Mouse (Mus musculus) splenic B cell, adult 2 months (primary cell): ENCODE data around the gene Mmp9.
A peak's percentile ranks its signal among the peaks of the same experiment; 100 is the strongest.

Experiments used
- DNase-seq: peaks from one replicate; pipeline ENCODE4 v3.0.0-alpha.2; 2011; ENCODE audit warnings: low read depth, low spot score
- H3K27me3 ChIP-seq: 2 replicates; pipeline ENCODE4 v1.6.1; 2012; ENCODE audit warnings: mild to moderate bottlenecking, low read length, moderate library complexity, mixed read lengths; ENCODE audit not compliant: control insufficient read depth, poor library complexity, insufficient read depth, severe bottlenecking
- H3K36me3 ChIP-seq: 2 replicates; pipeline ENCODE4 v1.6.1; 2012; ENCODE audit warnings: mild to moderate bottlenecking, low read length, moderate library complexity, mixed read lengths; ENCODE audit not compliant: control insufficient read depth, poor library complexity, insufficient read depth, severe bottlenecking

The Mmp9 gene

DNA sequence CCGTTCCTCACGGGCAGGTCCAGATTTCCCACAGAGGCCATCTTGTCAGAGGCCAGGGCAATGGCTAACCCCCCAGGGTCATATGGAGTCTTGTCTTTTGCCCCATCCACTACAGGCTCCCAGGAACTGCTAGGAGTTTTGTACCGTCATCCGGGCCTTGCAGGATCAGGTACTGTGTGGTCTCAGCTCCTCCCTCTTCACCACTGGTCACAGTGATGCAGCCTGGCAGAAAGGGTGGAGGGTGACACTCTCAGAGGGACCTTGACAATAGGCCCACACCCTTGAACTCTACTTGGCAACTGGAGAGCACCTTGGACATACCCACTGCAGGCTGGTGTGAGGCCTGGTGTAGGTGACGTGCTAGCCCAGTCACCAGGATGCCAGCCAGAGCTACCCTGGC, 32.6 kb upstream of the Mmp9 start:
- H3K36me3 ChIP-seq: peaks cover 24% of the 10 kb centered on the region
- no peak for DNase-seq
- H3K27me3 ChIP-seq: no peaks in the 10 kb centered on the region; the same call in 1 of the 2 replicates

DNA sequence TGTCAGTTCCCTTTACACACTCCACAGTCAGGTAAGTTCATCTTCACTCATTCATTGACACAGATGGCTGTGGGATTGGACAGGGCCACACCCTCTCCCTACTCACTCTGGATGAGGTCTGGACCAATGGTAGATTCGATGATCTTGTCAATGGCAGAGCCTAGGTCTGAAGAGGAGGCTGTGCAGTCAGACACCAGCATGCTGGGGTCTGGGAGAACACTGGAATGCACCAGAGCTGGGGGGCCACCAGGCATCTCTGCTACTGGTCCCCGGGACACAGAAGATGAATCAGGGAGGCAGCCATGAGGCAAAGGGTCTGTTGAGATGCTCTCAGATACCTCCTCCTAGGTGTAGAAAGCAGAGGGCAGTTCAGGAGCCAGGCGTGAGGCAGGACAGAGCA, 31.5 kb upstream of the Mmp9 start:
- no peak for DNase-seq
- Histone ChIP-seq H3K36me3 (peaks cover 22% of the 10 kb centered on the region), H3K27me3 (no peaks in the 10 kb centered on the region; the same call in 1 of the 2 replicates)

DNA sequence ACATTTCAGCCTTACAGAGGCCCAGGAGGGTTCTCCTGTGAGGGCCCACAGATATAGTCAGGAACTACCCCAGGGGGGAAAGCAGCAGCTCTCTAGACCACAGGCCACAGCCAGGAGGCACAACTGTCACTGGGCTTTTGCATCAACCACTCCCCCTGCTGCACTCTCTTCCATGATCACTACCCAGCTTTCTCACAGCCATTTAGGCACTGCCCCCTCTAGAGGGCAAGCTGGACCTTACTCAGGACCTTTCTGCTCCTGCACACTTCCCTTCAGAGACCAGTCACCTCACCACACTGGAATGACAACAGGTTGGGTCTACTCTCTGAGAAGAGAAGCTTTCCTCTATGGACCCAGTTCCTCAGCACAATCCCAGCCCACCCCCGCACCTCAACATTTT, 31.0 kb upstream of the Mmp9 start:
- peaks cover 22% of the 10 kb centered on the region for H3K36me3 ChIP-seq
- DNase-seq: peak; percentile 67
- no peaks in the 10 kb centered on the region; the same call in 1 of the 2 replicates for H3K27me3 ChIP-seq

DNA sequence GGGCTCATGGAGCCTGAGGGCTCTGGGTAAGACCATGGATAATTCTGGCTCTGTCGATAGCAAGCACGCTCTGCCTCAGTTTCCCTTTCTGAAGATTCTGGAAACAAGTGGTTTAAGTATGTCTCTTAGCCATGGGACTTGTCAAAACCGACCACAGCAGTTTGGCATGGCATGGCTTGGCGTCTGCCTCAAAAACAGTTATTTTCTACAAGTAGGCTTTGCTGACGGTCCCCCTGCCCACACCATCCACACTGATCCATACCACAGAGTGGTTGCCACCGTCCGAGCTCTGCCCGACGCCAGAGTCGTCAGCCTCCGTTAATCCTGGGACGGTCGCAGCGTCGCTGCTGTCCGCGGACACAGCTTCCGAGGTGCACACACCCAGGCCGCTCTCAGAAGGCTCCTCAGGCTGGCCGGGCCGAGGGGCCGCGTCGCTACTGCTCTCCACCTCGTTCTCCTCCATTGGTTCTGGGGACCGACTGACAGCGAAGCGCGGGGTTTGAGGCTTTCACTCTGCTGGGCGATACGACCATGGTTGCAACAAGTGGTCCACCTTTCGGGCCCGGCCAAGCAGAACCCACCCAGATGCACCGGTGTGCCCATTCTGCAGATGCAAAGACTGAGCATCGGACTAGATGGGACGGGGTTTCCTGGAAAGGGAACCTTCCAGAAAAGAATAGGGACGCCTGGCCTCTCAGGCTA, 30.1 kb upstream of the Mmp9 start:
- Histone ChIP-seq H3K27me3 (no peaks in the 10 kb centered on the region; the same call in 1 of the 2 replicates), H3K36me3 (peaks cover 20% of the 10 kb centered on the region)
- no peak for DNase-seq

DNA sequence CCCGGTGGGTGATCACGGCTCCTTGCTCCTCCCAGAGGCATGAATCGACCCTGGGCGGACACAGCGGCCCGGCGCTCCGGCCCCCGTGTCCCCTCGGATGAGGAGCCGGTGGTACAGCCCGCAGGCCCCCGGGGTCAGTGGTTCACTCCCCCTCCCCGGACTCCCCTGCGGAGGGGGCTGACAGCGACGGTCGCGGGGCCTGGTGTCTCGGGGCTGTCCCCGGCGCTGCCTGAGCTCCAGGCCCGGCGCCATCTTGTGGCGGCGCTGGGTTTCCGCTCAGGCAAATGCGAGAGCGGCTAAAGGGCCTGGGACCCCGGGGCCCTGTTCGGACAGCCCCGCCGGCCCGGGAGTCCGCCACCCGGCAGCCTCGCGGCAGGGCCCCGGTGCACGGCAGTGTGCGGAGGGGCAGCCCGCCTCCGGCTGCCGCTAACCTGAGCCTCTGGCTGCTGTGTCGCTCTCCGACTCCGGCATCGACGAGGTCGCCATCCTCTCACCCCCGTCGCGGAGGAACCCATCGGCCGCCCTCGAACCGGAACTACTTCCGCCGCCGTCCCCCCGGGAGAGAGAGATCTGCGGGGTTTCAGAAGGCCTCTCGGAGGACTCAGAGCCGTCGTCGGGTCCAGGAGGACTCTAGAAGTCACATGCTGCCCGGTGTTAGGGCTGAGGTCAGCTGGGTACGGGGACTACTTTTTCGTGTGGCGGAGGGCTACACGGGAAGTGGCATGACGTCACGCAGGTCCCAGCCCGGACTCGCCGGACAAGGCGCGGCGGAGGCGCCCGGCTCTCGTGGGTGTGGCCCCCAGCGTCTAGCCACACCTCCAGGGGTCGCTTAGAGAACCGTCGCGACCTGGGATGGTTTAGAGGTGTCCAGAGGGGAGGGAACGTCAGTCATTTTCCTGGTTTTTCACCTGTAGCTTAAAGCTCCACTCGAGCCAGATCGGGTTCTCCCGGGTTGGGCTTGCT, 29.2 kb upstream of the Mmp9 start, which contains the start of gene Zfp335:
Gene Zfp335, minus strand, starts transcription at position 672 of the 963 bp plus-strand sequence.
- peaks cover 14% of the 10 kb centered on the region for H3K36me3 ChIP-seq
- H3K27me3 ChIP-seq: no peaks in the 10 kb centered on the region; the same call in 1 of the 2 replicates

DNA sequence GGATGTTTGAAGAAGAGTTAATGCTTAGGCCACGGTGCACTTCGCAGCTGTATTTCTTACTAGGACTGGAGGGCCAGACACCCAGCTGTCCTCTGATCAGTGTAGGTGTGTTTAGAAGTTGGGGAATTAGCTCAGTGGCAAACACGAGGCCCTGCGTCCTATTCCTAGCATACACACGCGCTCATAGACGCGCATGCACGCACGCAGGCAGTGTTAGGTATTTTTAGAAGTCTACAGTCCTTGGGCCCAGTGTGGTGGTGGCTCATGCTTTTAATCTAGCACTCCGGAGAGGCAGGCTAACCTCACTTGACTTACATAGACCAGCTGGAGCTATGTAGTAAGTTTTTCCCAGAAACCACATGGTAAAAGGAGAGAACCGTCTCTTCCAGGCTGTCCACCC, 28.4 kb upstream of the Mmp9 start:
- DNase-seq: peak; percentile 73

More for the DNA sequence above, 29.2 kb upstream of the Mmp9 start, which contains the start of gene Zfp335:
- peak; percentile 94 for DNase-seq

DNA sequence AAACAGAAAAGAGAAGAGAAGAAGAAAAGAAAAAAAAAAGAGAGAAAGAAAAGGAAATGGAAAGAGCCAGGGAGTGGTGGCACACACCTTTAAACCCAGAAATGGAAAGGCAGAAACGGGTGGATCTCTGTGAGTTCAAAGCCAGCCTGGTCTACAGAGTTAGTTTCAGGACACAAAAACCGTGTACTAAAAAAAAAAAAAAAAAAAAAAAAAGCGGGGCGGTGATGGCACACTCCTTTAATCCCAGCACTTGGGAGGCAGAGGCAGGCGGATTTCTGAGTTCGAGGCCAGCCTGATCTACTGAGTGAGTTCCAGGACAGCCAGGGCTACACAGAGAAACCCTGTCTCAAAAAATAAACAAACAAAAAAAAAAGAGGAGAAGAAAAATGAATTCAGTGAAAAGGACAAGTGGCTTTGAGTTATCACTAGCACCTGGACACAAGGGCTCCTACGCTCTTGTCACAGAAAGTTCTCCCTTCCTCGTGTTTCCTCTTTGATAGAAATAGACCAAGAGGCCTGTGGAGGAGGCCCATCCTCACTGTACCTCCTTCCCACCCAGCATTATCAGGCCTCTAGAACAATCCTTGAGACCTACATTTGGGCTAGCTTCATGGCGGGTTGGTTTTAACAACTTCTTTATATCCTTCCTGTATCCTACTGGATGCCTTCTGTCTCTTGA, 27.7 kb upstream of the Mmp9 start:
- DNase-seq: no peak
- Histone ChIP-seq H3K27me3 (no peaks in the 10 kb centered on the region; the same call in 1 of the 2 replicates), H3K36me3 (peaks cover 3% of the 10 kb centered on the region)

More for the DNA sequence above, 28.4 kb upstream of the Mmp9 start:
- Histone ChIP-seq H3K27me3 (no peaks in the 10 kb centered on the region; the same call in 1 of the 2 replicates), H3K36me3 (peaks cover 10% of the 10 kb centered on the region)

DNA sequence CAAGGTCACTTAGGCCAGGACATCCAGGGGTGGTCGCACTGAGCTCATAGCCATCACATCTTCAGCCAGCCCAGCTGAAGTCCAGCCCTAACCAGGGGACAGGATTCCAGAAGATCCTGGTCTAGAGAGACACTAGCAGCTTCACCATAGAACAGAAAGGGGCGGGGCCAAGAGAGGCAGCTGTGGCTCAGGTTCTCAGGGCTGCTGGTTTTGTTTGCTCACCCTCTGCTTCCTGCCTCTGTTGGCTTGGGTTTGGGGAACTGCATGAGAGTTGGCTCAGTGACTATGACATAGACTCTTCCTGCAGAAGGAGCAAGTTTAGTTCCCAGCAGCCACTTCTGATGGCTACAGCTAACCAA, 27.2 kb upstream of the Mmp9 start:
- Histone ChIP-seq H3K27me3 (no peaks in the 10 kb centered on the region; the same call in 1 of the 2 replicates), H3K36me3 (peaks cover 1% of the 10 kb centered on the region)
- peak; percentile 86 for DNase-seq

DNA sequence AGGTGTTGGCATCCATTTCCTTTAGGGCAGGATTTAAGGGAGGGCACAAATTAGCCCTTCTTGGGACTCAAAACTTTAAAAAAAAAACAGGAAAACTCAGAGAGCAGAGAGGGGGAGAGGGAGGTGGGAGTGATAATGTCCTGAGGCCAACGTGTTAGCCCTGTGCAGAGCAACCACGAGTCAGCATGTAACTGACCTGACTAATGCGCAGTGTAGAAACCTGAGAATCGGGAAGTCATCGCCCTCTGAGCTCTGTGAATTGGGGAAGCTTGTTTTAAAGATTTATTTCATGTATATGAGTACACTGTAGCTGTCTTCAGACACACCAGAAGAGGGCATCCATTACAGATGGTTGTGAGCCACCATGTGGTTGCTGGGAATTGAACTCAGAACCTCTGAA, 23.8 kb upstream of the Mmp9 start:
- H3K27me3 ChIP-seq: no peaks in the 10 kb centered on the region
- DNase-seq: peak; percentile 45
- H3K36me3 ChIP-seq: no peaks in the 10 kb centered on the region; the same call in 1 of the 2 replicates

DNA sequence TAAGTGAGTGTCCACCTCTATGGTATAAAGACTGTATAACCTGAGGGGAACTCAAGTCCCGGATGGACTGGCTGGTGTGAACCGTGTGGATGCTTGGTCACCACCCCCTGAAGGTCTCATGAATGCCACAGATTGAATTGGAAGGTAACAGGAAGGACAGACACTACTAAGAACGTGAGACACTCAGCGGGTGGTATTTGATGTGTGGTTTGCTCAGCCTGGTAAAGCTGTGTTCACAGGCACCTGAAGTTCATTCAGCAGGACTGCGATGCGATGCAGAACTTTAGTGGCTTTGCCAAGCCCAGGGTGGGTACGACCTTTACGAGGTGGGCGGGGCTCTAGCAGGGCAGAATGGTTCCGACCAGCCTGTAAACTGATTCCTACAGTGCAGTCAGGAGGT, 23.2 kb upstream of the Mmp9 start:
- DNase-seq: no peak

DNA sequence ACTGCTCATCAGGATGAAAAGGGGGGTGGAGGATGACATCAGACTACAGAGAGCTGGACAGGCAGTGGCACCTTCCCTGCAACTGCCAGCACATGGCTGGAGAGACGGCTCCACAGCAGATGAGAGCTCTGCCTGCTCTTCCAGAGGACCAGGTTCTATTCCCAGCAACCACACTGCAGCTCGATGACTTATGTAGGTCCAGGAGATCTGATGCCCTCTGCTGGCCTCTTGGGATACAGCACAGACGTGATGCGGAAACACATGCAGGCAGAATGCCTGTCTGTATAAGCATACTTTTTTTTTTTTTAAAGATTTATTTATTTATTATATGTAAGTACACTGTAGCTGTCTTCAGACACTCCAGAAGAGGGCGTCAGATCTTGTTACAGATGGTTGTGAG, 22.3 kb upstream of the Mmp9 start:
- DNase-seq: peak; percentile 76
- Histone ChIP-seq H3K27me3 (no peaks in the 10 kb centered on the region), H3K36me3 (no peaks in the 10 kb centered on the region; the same call in 1 of the 2 replicates)

More for the DNA sequence above, 23.2 kb upstream of the Mmp9 start:
- Histone ChIP-seq H3K36me3 (no peaks in the 10 kb centered on the region; the same call in 1 of the 2 replicates), H3K27me3 (no peaks in the 10 kb centered on the region)

DNA sequence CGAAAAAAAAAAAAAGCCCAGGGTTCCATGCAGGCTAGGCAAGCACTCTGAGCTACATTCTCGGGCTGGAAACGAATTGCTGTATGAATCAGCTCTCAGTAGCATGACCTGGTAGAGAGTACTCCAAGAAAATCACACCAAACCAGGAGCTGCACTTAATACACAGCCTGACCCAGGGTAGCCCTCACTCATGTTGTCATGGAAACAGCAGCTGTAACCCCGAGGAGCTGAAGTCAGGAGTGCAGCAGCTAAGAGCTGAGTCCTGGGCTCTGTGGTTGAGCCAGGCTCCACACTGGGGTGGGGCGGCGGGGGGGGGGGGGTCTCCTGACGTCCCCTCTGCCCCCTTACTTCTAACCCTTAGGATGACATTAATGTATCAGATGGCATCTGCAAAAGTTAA, 18.6 kb upstream of the Mmp9 start:
- no peak for DNase-seq
- no peaks in the 10 kb centered on the region; the same call in 1 of the 2 replicates for H3K36me3 ChIP-seq
- no peaks in the 10 kb centered on the region for H3K27me3 ChIP-seq

DNA sequence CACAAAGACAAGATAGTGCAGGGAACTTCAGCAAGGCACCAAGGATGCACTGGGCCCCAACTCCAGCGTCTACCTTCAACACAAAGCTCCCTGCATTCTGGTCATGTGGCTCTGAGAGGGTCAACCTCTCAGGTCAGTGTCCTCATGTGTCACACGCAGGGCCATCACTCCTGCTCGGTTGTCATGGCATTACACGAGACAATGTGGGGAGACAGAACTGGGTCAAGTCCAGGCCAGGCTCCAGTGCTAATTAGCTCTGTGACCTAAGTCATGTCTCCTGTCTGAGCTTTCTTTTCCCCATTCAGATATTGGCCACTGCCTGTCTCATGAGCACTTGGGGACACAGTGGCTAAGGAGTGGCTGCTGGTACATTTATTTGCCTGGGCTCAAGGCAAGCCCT, 17.3 kb upstream of the Mmp9 start:
- no peak for DNase-seq
- no peaks in the 10 kb centered on the region; the same call in 1 of the 2 replicates for H3K36me3 ChIP-seq
- no peaks in the 10 kb centered on the region for H3K27me3 ChIP-seq

DNA sequence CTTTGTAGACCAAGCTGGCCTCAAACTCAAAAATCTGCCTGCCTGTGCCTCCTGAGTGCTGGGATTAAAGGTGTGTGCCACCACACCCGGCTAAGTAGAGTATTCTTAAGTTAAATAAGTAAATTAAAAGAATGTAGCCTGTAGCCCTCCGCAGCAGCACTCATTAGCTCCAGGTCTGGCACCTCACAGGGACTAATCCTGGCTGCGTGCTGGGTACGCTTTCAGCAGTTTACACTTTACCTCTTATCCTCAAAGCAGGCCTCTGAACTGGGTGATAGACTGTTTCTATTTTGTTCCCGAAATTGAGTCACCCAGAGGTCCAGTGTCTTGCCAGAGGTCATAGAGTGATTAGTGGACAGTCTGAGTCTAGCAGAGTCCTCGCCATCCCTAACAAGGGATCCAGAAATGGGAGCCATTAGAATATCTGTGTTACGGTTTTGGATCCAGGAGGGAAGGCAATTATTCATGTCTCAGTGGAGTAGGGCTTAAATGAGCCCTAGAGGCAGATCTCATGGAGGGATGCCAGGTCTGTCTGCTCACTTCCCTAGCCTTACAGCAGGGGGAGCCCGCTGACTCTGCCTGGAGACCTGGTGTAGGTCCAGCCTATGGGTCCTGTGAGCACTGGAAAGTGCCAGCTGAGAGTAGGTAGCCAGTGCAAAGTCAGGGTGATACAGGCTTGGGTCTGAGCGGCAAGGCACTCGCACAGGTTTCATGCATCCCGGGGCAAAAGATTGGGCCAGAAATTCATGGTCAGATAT, 16.3 kb upstream of the Mmp9 start:
- H3K36me3 ChIP-seq: no peaks in the 10 kb centered on the region; the same call in 1 of the 2 replicates
- H3K27me3 ChIP-seq: no peaks in the 10 kb centered on the region
- DNase-seq: peak; percentile 88
